Mouse (Mus musculus) hindbrain, embryonic 13.5 days (tissue): Measurements from ENCODE around the gene Ccdc169. TPM values are rescaled to one million over a fixed set of nuclear protein-coding genes. Genes with fewer than 3 reads are reported as not detected.
A peak's percentile ranks its signal among the peaks of the same experiment; 100 is the strongest.

ENCODE experiments used
- ATAC-seq: fragments of 200-750 bp; cut with Nextera tagmentation; 2 replicates; pipeline ENCODE4 v1.8.0; 2017; ENCODE audit warnings: moderate TSS enrichment; ENCODE audit not compliant: low FRiP score
- H3K27ac ChIP-seq: fragments of 300-500 bp; sonication (generic); 2 replicates; pipeline ENCODE4 v1.5.1; 2015; ENCODE audit warnings: inconsistent platforms, mild to moderate bottlenecking, moderate library complexity
- H3K27me3 ChIP-seq: fragments of 300-500 bp; sonication (generic); 2 replicates; pipeline ENCODE4 v1.6.1; 2015; ENCODE audit warnings: mild to moderate bottlenecking, inconsistent platforms
- H3K36me3 ChIP-seq: fragments of 300-500 bp; sonication (generic); 2 replicates; pipeline ENCODE4 v1.6.1; 2015; ENCODE audit warnings: mild to moderate bottlenecking, inconsistent platforms
- H3K4me1 ChIP-seq: fragments of 300-500 bp; sonication (generic); replicated peaks from 2 replicates; pipeline ENCODE4 v1.6.1; 2015; ENCODE audit warnings: inconsistent platforms
- H3K4me2 ChIP-seq: fragments of 300-500 bp; sonication (generic); 2 replicates; pipeline ENCODE4 v1.6.1; 2015; ENCODE audit warnings: inconsistent platforms, mild to moderate bottlenecking, moderate library complexity
- H3K4me3 ChIP-seq: fragments of 300-500 bp; sonication (generic); 2 replicates; pipeline ENCODE4 v1.5.1; 2015; ENCODE audit warnings: mild to moderate bottlenecking, inconsistent platforms
- H3K9ac ChIP-seq: fragments of 300-500 bp; sonication (generic); 2 replicates; pipeline ENCODE4 v1.6.1; 2015; ENCODE audit warnings: mild to moderate bottlenecking, inconsistent platforms
- H3K9me3 ChIP-seq: fragments of 300-500 bp; sonication (generic); 2 replicates; pipeline ENCODE4 v1.6.1; 2016; ENCODE audit warnings: inconsistent platforms
- WGBS: fragments of 180-500 bp; shearing (Covaris S2); methylation state at CpG from one replicate; pipeline ENCODE4 v1.1.7; 2015; 5-methylcytosine and 5-hydroxymethylcytosine counted together
- polyA plus RNA-seq: library from polyadenylated mRNA; unstranded; fragments of >200 nt; fragmentation: Nextera tagmentation; extraction: Ambion mirVana; gene quantifications from 2 replicates; pipeline ENCODE4 v1.2.1, GENCODE M21; 2015

The Ccdc169 gene
- polyA plus RNA-seq, 1 experiment from 2014 or later: 0.05 TPM

DNA sequence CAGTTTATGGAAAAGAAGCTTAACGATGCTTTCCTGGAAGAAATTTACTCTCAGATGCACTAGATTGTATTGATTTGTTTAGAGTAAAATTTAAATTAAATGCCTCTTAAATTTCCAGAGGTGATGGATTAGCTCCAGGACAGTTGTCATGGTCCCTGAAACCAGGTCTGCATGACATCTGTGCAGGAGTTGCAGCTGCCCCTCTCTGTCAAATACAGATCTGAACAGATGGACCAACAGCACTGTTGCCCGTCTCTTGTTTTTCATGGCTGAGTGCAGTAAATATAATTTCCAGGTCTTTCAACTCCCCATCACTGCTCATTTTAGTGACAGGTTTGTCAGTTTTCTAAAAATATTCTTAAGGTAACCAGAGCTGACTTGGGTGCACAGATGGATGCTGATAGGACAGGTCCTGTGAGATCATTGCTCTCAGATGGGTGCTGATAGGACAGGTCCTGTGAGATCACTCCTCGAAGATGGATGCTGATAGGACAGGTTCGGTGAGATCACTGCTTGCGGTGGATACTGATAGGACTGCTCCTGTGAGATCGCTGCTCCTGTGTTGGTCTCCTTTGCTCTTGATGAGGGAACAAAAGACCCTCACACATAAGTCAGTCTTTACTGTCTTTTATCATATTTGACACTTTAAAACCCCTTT lies 5.4 kb upstream of the Ccdc169 start:
- H3K4me1 ChIP-seq: no peaks in the 10 kb centered on the region
- no peak for ATAC-seq
- H3K9me3 ChIP-seq: no peaks in the 10 kb centered on the region
- WGBS: 87% methylated on average over 6 of the region's 6 CpGs
- no peak overlapping the region for H3K4me2 ChIP-seq
- H3K9ac ChIP-seq: no peak overlapping the region
- H3K27me3 ChIP-seq: no peaks in the 10 kb centered on the region
- no peak overlapping the region for H3K27ac ChIP-seq
- H3K36me3 ChIP-seq: peaks cover 88% of the 10 kb centered on the region
- H3K4me3 ChIP-seq: no peak overlapping the region

DNA sequence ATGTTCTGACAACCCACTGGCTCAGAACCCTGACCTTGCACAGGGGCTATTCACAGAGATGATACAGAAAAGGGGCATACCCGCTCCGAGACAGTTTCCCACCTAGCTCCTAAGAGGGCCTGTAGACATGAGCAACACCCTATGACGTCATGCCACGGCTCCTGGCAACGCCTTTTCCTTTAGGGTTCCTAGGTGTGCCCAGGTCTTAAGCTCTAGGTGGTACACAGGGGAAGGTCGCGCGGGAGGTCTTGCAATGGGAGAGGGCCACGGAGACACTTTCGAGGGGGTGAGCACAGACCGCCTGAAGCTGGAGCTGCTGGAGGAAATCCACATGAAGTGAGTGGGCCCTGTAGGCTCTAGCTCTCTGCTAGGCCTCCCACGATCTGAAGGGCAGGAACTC lies 2.7 kb downstream of the Ccdc169 start:
- Histone ChIP-seq H3K4me2 (no peak overlapping the region), H3K9ac (no peak overlapping the region), H3K4me1 (no peaks in the 10 kb centered on the region), H3K9me3 (no peaks in the 10 kb centered on the region), H3K4me3 (no peak overlapping the region), H3K27me3 (no peaks in the 10 kb centered on the region), H3K36me3 (peaks cover 32% of the 10 kb centered on the region), H3K27ac (no peak overlapping the region)
- WGBS: 90% methylated on average over 12 of the region's 12 CpGs
- ATAC-seq: no peak

DNA sequence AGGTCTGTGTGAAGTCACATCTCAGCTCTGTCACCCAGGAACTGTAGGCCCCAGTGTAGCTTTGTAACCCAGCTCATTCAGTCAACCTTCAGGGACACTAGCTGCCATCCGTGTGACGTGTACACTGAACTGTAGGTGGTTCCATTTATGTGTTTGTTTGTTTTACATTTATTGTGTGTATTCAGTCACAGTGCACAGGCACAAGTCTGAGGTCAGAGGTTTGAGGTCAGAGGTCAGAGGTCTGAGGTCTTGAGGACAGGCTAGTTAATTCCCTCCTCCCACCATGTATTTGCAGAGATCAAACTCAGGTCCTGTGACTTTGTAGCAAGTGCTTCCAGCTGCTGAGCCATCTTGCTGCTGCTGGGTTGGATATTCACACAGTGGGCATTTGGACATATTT lies 4.3 kb downstream of the Ccdc169 start:
- Histone ChIP-seq H3K27me3 (no peaks in the 10 kb centered on the region), H3K9ac (no peak overlapping the region), H3K4me2 (no peak overlapping the region), H3K4me1 (no peaks in the 10 kb centered on the region), H3K27ac (no peak overlapping the region), H3K4me3 (no peak overlapping the region), H3K9me3 (no peaks in the 10 kb centered on the region), H3K36me3 (peaks cover 19% of the 10 kb centered on the region)
- 63% methylated on average over 2 of the region's 2 CpGs for WGBS
- no peak for ATAC-seq

DNA sequence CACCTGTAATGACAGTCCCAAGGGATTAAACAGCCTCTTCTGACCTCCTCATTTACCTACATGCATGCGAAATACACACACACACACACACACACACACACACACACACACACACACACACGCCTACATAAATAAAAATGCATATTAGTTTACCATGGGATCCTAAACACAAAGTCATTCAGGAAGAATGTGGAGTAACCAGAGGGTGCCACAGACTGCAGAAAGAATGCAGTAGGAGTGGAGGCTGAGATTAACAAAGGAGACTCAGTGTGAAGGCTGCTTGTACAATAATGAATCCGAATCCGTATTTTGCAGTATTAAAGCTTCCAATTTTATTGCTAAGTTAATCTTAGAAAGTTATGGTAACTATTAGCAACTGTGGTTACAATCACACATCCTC lies 7.8 kb downstream of the Ccdc169 start:
- Histone ChIP-seq H3K27me3 (no peaks in the 10 kb centered on the region), H3K36me3 (no peaks in the 10 kb centered on the region), H3K9ac (no peak overlapping the region), H3K27ac (no peak overlapping the region), H3K4me1 (no peaks in the 10 kb centered on the region), H3K9me3 (no peaks in the 10 kb centered on the region), H3K4me2 (no peak overlapping the region), H3K4me3 (no peak overlapping the region)
- WGBS: 75% methylated on average over 4 of the region's 4 CpGs
- ATAC-seq: no peak

DNA sequence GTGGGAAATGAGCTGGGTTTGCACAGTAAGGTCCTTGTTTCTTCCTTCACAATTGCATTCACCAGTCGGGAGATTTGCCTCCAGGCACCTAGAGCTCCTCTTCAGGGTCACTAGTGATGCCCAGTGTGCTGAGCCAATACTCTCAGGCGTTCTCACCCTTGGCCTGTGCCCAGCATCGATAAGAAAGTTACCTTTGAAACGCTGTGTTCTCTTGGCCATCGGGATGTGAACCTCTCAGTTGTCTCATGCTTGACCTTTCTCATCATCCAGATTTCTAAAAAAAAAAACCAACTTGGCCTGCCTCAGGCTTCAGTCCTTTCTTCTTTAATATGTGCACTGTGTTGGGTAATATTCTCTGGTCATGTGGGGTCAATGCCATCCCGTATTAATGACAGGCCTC lies 9.3 kb downstream of the Ccdc169 start:
- H3K36me3 ChIP-seq: no peaks in the 10 kb centered on the region
- 81% methylated on average over 6 of the region's 6 CpGs for WGBS
- H3K4me2 ChIP-seq: no peak overlapping the region
- H3K9ac ChIP-seq: no peak overlapping the region
- no peak overlapping the region for H3K27ac ChIP-seq
- H3K9me3 ChIP-seq: no peaks in the 10 kb centered on the region
- H3K4me3 ChIP-seq: no peak overlapping the region
- no peak for ATAC-seq
- H3K27me3 ChIP-seq: no peaks in the 10 kb centered on the region
- H3K4me1 ChIP-seq: no peaks in the 10 kb centered on the region

DNA sequence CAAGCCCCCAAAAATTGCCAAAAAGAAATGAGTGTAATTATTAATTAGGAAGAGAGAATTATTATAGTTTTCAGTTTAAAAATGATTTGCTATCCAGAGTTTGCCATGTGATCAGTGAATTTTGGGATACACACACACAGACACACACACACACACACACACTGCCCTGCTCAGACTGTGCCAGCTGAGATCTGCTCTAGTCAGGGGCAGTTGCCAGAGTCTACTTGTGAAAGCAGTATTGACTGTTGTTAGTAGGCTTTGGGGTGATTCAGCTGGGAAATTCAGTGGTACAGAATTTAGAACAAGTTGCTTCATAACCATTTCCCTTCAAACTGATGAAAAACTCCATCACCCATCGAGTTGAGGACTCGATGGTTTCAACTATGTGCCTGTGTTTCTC lies 10.0 kb downstream of the Ccdc169 start:
- no peak overlapping the region for H3K4me3 ChIP-seq
- H3K36me3 ChIP-seq: no peaks in the 10 kb centered on the region
- H3K4me2 ChIP-seq: no peak overlapping the region
- no peak for ATAC-seq
- no peak overlapping the region for H3K9ac ChIP-seq
- no peak overlapping the region for H3K27ac ChIP-seq
- no peaks in the 10 kb centered on the region for H3K9me3 ChIP-seq
- H3K4me1 ChIP-seq: no peaks in the 10 kb centered on the region
- WGBS: 93% methylated on average over 2 of the region's 2 CpGs
- H3K27me3 ChIP-seq: no peaks in the 10 kb centered on the region

DNA sequence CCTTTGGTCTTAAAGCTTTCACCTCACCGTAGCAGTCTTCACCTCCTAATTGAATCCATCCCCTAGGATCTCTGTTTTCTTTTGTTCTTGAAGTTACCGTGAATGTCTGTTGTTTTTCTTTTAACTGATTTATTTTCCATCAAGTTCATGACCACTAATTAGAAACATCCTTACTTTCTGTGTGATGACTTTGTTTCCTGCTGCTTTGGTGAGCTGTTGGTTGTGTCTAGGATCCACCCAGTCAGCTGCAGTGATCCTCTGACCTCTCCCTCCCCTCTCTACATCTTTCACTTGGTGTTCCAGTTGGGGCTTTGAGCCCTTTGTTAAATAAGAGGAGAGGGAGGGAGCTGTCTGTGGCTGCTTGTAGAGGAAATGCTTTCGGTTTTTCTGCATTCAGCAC lies 11.0 kb downstream of the Ccdc169 start:
- no peak overlapping the region for H3K9ac ChIP-seq
- no peaks in the 10 kb centered on the region for H3K9me3 ChIP-seq
- no peak overlapping the region for H3K4me2 ChIP-seq
- no peak overlapping the region for H3K4me3 ChIP-seq
- no peaks in the 10 kb centered on the region for H3K27me3 ChIP-seq
- WGBS: 20% methylated on average over 3 of the region's 3 CpGs
- H3K4me1 ChIP-seq: no peaks in the 10 kb centered on the region
- H3K36me3 ChIP-seq: no peaks in the 10 kb centered on the region
- H3K27ac ChIP-seq: no peak overlapping the region
- no peak for ATAC-seq

DNA sequence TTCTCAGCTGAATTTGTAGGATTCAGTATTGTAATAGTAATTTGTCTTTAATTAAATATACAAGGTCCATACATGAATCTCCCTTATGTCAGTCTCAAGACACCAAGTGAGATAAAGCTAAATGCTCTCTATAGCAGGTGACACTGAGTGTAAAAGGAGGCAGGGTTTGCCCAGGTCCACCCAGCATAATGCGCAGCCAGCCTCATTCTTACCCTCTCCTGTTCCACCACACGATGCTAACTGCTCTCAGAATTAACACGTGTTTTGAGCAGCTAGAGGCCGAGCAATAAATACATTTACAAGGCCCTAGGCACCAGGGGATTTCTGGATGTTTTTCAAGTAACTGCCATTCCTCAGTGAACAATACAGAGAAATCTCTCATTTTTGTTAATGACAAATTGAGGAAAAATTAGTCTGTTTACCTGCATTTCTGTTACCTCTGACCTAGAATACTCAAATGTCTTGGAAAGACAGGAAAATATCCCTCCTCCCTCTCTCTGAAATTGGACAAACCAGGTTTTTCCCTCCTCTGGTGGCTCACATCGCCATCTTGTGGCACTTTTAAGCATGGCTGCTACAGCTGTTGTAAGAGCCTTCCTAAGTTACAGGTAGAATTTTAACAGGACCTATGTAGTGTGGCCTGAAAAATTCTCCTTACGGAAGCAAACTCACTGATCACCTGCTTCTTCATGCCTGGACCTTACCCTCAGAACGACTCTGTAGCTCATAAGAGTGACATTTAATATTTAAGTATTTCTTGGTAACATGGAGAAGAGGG lies 14.7 kb downstream of the Ccdc169 start:
- ATAC-seq: peak; percentile 64
- Histone ChIP-seq H3K9me3 (no peaks in the 10 kb centered on the region), H3K27me3 (0 out of 2 replicates have a peak, but pooled peaks cover 3% of the 10 kb centered on the region), H3K4me3 (no peak overlapping the region), H3K36me3 (no peaks in the 10 kb centered on the region), H3K27ac (no peak overlapping the region), H3K9ac (no peak overlapping the region), H3K4me1 (no peaks in the 10 kb centered on the region), H3K4me2 (no peak overlapping the region)
- WGBS: 44% methylated on average over 7 of the region's 7 CpGs

DNA sequence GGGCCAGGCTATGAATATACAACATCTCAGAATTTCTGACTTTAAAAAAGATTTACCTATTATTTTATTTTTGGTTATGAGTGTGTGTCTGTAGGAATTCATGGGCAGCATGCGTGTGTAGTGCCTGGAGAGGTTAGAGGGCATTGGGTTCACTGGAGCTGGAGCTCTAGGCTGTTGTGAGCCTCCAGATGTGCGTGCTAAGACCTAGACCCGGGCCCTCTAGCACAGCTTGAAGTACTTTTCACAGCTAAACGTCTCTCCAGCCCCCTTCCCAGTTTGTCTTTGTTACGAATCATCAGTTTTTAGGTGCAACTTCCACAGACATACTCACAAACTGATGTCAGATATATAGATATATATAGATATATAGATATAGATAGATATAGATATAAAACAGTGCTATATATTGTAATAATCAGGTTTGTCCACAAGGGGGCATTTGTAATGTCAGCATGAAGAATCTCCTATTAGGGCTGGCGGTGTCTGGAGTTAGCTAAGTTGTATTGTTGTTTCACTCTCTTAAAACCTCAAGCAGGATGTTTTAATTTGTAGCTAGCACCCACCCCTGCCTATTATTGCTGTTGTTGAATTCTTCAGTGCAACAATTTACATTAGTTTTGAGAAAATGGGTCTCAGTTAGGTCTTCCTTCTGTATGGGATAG lies 15.7 kb downstream of the Ccdc169 start:
- no peak overlapping the region for H3K27ac ChIP-seq
- no peak overlapping the region for H3K4me2 ChIP-seq
- ATAC-seq: 0 out of 2 replicates have a peak, but pooled peaks have one; percentile 50
- H3K4me3 ChIP-seq: no peak overlapping the region
- H3K36me3 ChIP-seq: no peaks in the 10 kb centered on the region
- no peak overlapping the region for H3K9ac ChIP-seq
- H3K27me3 ChIP-seq: 0 out of 2 replicates have a peak, but pooled peaks cover 3% of the 10 kb centered on the region
- peaks cover 6% of the 10 kb centered on the region; the same call in 1 of the 2 replicates for H3K4me1 ChIP-seq
- 60% methylated on average over 6 of the region's 6 CpGs for WGBS
- H3K9me3 ChIP-seq: no peaks in the 10 kb centered on the region

DNA sequence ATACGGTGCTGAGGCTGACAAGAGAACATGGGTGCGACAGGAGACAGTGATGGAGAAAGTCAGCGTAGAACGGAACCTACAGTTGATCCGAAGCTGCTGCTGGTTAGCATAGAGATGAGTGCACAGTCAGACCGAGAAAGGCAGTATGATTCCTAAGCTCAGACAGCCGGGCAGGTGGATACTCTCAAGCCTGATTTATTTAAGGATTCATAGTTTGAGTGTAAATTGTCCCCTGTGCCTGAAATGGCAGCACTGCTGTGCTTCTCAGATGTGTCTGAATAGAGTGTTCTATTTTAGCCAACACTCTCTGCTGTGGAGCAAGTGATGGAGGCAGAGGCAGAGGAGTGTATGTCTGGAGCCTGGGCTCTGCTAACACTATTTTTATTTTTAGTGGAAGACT lies 17.0 kb downstream of the Ccdc169 start:
- no peak overlapping the region for H3K27ac ChIP-seq
- 95% methylated on average over 7 of the region's 7 CpGs for WGBS
- no peak for ATAC-seq

DNA sequence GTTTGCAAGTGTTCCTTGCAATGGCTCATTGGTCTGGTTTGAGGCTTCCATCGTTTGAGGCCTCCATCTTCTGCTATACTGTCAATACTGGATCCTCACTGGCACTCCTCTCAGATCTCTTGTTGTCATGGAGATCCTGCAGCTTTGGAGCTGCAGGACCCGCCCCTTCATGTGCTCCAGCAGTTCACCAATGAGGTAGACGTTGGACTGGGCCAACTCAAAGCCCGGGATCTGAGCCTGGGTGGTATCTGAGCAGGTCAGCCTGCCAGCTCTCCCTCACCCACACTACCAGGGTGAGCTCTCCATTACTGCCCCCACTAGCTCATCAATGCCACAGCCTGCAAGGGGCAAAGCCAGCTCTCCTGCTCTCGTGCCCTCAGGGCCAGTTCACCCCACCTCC lies 20.3 kb downstream of the Ccdc169 start:
- Histone ChIP-seq H3K27ac (no peak overlapping the region), H3K9me3 (no peaks in the 10 kb centered on the region), H3K4me3 (no peak overlapping the region), H3K4me1 (peaks cover 10% of the 10 kb centered on the region), H3K9ac (no peak overlapping the region), H3K27me3 (0 out of 2 replicates have a peak, but pooled peaks cover 3% of the 10 kb centered on the region), H3K36me3 (no peaks in the 10 kb centered on the region), H3K4me2 (no peak overlapping the region)
- WGBS: 51% methylated on average over 5 of the region's 5 CpGs
- peak; percentile 53; the same call in 1 of the 2 replicates for ATAC-seq

More for the DNA sequence above, 17.0 kb downstream of the Ccdc169 start:
- no peak overlapping the region for H3K4me3 ChIP-seq
- H3K9ac ChIP-seq: no peak overlapping the region
- H3K36me3 ChIP-seq: no peaks in the 10 kb centered on the region
- no peak overlapping the region for H3K4me2 ChIP-seq
- peaks cover 6% of the 10 kb centered on the region; the same call in 1 of the 2 replicates for H3K4me1 ChIP-seq
- H3K27me3 ChIP-seq: 0 out of 2 replicates have a peak, but pooled peaks cover 3% of the 10 kb centered on the region
- H3K9me3 ChIP-seq: no peaks in the 10 kb centered on the region

DNA sequence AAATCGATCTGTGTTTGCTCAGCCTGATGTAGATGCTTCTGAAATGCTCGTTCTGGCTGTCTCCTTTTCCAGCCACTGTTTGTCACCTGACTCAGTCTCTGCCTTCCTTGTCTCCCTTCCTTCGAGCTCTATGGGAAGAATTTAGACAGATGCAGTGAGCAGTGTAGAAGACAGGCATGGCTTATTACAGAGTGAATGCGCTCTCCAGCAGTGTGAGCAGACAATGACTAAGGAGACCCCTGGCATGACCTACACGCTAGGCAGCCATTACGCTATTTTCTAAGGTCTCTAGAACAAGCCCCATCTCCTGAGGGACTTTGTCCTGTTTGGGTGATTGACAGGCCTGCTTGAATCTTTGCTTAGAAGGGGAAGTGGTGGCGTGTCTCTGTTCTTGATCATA lies 24.0 kb downstream of the Ccdc169 start:
- no peaks in the 10 kb centered on the region for H3K36me3 ChIP-seq
- WGBS: 43% methylated on average over 7 of the region's 7 CpGs
- peak; percentile 54; the same call in 1 of the 2 replicates for ATAC-seq
- no peak overlapping the region for H3K4me3 ChIP-seq
- peaks cover 10% of the 10 kb centered on the region for H3K4me1 ChIP-seq
- H3K9ac ChIP-seq: no peak overlapping the region
- no peak overlapping the region for H3K4me2 ChIP-seq
- no peaks in the 10 kb centered on the region for H3K27me3 ChIP-seq
- H3K27ac ChIP-seq: no peak overlapping the region
- H3K9me3 ChIP-seq: no peaks in the 10 kb centered on the region
